Mouse (Mus musculus) frontal cortex, postnatal 25 days (tissue): Measurements from ENCODE around the gene Col9a2.

Source experiments
- DNase-seq, 2 experiments: peaks; one replicate each; pipeline ENCODE4 v3.0.0; 2022; ENCODE audit warnings: low spot score in 2 of 2

Col9a2 gene

GRCm38 (mm10) chr4:121039331-121040115, at the start of gene Col9a2:
Col9a2 (plus strand) TSS chr4:121039385.
- no peak for DNase-seq

- DNase-seq: no peak
Measured at GRCm38 (mm10) chr4:120992284-120992683, 46.9 kb upstream of the Col9a2 start.

- DNase-seq: no peak
Measured at GRCm38 (mm10) chr4:120993025-120993424, 46.2 kb upstream of the Col9a2 start.

GRCm38 (mm10) chr4:120995911-120996310, 43.3 kb upstream of the Col9a2 start:
- no peak for DNase-seq

GRCm38 (mm10) chr4:121001042-121001441, 38.1 kb upstream of the Col9a2 start:
- DNase-seq: no peak

- no peak for DNase-seq
Measured at GRCm38 (mm10) chr4:121001659-121002058, 37.5 kb upstream of the Col9a2 start.

GRCm38 (mm10) chr4:121002400-121003171, 36.6 kb upstream of the Col9a2 start:
- DNase-seq: no peak

- no peak for DNase-seq
Measured at GRCm38 (mm10) chr4:121003611-121004091, 35.5 kb upstream of the Col9a2 start.

GRCm38 (mm10) chr4:121004679-121005078, 34.5 kb upstream of the Col9a2 start:
- no peak for DNase-seq

- DNase-seq: no peak
Measured at GRCm38 (mm10) chr4:121007006-121007405, 32.2 kb upstream of the Col9a2 start.

- no peak for DNase-seq
Measured at GRCm38 (mm10) chr4:121008071-121008745, 31.0 kb upstream of the Col9a2 start.

- no peak for DNase-seq
Measured at GRCm38 (mm10) chr4:121009151-121009550, 30.0 kb upstream of the Col9a2 start.

GRCm38 (mm10) chr4:121010770-121011549, 28.2 kb upstream of the Col9a2 start:
- DNase-seq: no peak

GRCm38 (mm10) chr4:121014594-121015267, 24.5 kb upstream of the Col9a2 start:
- no peak for DNase-seq

- no peak for DNase-seq
Measured at GRCm38 (mm10) chr4:121015268-121015659, 23.9 kb upstream of the Col9a2 start.

GRCm38 (mm10) chr4:121016021-121016898, 22.9 kb upstream of the Col9a2 start:
- no peak for DNase-seq

- peak; percentile 92 to 97 for DNase-seq
Measured at GRCm38 (mm10) chr4:121016928-121017657, 22.1 kb upstream of the Col9a2 start, which contains the start of gene Smap2. Smap2 (minus strand) TSS chr4:121017247.

- no peak for DNase-seq
Measured at GRCm38 (mm10) chr4:121018250-121018649, 20.9 kb upstream of the Col9a2 start.
